Mouse (Mus musculus): ENCODE measurements around the gene Ivd. TPM values are rescaled to one million over a fixed set of nuclear protein-coding genes. Genes with fewer than 3 reads are reported as not detected.

Gene Ivd
- total and polyA plus RNA-seq, 2 experiments from 2014 or later = 92.2 to 163 TPM

DNA sequence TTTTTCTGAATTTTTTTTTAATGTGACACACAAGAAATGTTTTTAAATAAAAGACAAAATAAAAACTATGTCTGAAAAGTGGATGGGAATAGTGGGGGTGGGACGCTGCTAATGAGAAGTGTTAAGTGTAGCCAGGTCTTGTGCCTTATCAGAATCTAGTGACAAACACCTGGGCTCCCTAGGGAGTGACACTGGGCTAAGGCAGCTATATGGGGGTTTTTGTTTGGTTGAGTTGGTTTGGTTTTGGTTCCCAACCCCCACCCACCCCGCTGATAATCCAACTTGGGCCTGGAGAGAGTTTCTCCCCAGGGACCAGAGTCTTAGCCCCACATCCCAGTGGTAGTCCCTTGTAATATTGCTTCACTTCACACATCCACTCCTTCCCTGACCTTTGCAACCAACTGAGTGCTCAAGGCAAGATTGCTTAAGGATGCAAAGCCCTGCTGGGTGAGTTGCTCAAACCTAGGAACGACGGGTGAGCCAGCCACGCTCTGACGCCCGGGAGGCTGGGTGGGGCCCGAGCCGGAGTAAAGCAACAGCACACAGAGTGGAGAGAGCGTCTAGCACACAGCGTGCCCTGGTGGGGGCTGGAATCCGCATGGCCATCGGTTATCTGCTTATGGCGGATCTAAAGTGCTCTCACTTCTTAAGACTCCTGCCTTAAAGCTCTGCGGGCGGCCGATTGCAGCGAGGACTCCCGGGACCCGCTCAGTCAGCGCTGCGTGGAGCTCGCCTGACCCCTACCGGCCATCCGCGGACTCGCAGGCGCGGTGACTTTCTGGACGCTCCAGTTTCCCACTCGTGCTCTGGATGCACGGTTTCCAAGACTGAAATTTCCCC lies 21.3 kb downstream of the Ivd start:
- TF ChIP-seq EP300 (IDR thresholded peaks at IDR 0.05; ENCODE audit: low read depth) (no peak), CTCF (IDR thresholded peaks at IDR 0.05; ENCODE audit: low read depth) (peak; percentile 99)
- peaks cover 16% of the 10 kb centered on the region; the same call in 1 of the 2 replicates for H3K27me3 ChIP-seq (ENCODE audit: control insufficient read depth, insufficient read depth, low read length)
- ATAC-seq (ENCODE audit: insufficient read depth, low read depth) (peak; percentile 76), DNase-seq (ENCODE audit: low spot score) (no peak)
- no peak overlapping the region for H3K9ac ChIP-seq (replicated peaks; ENCODE audit: low read depth, low read length)
- peaks cover 3% of the 10 kb centered on the region; the same call in 1 of the 2 replicates for H3K36me3 ChIP-seq (replicated peaks; ENCODE audit: control insufficient read depth, insufficient read depth, low read length)
- peaks cover 14% of the 10 kb centered on the region for H3K4me1 ChIP-seq (ENCODE audit: control insufficient read depth, insufficient read depth)
- no peaks in the 10 kb centered on the region for H3K9me3 ChIP-seq (replicated peaks; ENCODE audit: control insufficient read depth, low read length)
- no peak overlapping the region for H3K27ac ChIP-seq (ENCODE audit: low read depth)
- H3K4me2 ChIP-seq (ENCODE audit: low read depth, low read length) = peak overlapping the region; percentile 63
- peak overlapping the region; percentile 35 for H3K4me3 ChIP-seq (ENCODE audit: low read depth, low read length)
- 5% methylated on average over 32 of the region's 32 CpGs for WGBS

DNA sequence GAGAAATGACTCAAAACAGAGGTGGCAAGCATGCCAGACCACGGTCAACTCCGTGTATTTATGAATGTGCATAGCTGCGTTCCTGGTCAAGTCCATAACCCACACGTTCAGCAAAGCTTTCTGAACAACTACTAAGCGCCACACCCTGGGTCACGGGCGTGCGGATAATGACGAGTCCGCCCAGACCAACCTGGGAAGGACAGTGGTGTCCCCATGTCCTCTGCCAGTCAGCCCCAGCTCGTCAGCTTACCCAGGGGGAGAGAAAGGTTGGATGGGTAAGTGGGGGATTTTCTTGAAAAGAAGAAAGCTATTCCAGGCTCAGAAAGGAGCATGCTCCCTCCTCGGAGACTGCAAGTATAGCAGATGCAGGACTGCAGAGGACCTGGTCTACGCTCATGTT lies 25.7 kb downstream of the Ivd start:
- 57% methylated on average over 13 of the region's 13 CpGs for WGBS
- H3K27me3 ChIP-seq (ENCODE audit: control insufficient read depth, insufficient read depth, low read length) = peaks cover 23% of the 10 kb centered on the region; the same call in 1 of the 2 replicates
- H3K36me3 ChIP-seq (replicated peaks; ENCODE audit: control insufficient read depth, insufficient read depth, low read length) = no peaks in the 10 kb centered on the region
- peak overlapping the region; percentile 30 for H3K4me2 ChIP-seq (ENCODE audit: low read depth, low read length)
- no peak overlapping the region; the same call in 1 of the 2 replicates for H3K9ac ChIP-seq (replicated peaks; ENCODE audit: low read depth, low read length)
- ATAC-seq (ENCODE audit: insufficient read depth, low read depth) (no peak), DNase-seq (ENCODE audit: low spot score) (no peak)
- TF ChIP-seq EP300 (IDR thresholded peaks at IDR 0.05; ENCODE audit: low read depth) (no peak), CTCF (IDR thresholded peaks at IDR 0.05; ENCODE audit: low read depth) (no peak)
- no peaks in the 10 kb centered on the region for H3K9me3 ChIP-seq (replicated peaks; ENCODE audit: control insufficient read depth, low read length)
- H3K4me3 ChIP-seq (ENCODE audit: low read depth, low read length) = no peak overlapping the region
- no peak overlapping the region for H3K27ac ChIP-seq (ENCODE audit: low read depth)
- peaks cover 12% of the 10 kb centered on the region; the same call in 1 of the 2 replicates for H3K4me1 ChIP-seq (ENCODE audit: control insufficient read depth, insufficient read depth)

DNA sequence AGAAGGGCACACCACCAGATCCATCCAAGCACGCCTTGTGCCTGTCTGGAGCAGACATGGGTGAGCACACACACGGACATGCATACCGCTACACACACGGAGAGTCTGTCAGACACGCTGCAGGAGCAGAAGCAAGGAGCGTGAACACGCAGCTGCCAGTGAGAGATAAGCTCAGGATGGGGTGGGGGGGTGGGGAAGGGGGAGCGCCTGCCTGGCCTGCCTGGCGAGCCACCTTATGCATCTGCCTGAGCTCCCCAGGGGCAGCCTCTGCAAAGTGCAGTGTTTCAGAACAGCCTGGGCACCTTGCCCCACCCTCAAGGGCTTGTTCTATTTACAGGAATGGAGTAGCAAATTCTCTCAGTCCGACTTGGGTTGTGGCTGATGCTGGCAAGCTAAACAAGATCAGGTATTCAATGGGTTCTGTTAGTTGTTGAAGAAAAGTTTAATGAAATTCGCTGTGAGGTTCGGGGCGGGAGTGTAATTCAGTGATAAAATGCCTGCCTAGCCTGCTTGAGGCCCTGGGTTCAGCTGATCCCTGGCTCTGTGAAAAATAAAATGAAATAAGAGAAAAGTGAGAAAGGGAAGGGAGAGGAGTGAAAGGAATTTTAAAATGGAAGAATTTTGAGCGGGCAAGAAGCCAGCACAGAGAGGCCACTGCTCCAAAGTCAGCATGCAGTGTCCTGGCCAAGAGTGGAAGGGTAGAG lies 26.2 kb downstream of the Ivd start:
- H3K27me3 ChIP-seq (ENCODE audit: control insufficient read depth, insufficient read depth, low read length) = peaks cover 29% of the 10 kb centered on the region; the same call in 1 of the 2 replicates
- no peaks in the 10 kb centered on the region for H3K36me3 ChIP-seq (replicated peaks; ENCODE audit: control insufficient read depth, insufficient read depth, low read length)
- ATAC-seq (ENCODE audit: insufficient read depth, low read depth) = peak; percentile 35
- H3K4me2 ChIP-seq (ENCODE audit: low read depth, low read length) = peak overlapping the region; percentile 30
- no peak for TF ChIP-seq EP300 (IDR thresholded peaks at IDR 0.05; ENCODE audit: low read depth)
- TF ChIP-seq CTCF (IDR thresholded peaks at IDR 0.05; ENCODE audit: low read depth) = no peak
- 18% methylated on average over 14 of the region's 14 CpGs for WGBS
- H3K9me3 ChIP-seq (replicated peaks; ENCODE audit: control insufficient read depth, low read length) = no peaks in the 10 kb centered on the region
- peak; percentile 32 for DNase-seq (ENCODE audit: low spot score)
- H3K4me3 ChIP-seq (ENCODE audit: low read depth, low read length) = no peak overlapping the region
- no peak overlapping the region for H3K27ac ChIP-seq (ENCODE audit: low read depth)
- no peak overlapping the region; the same call in 1 of the 2 replicates for H3K9ac ChIP-seq (replicated peaks; ENCODE audit: low read depth, low read length)
- peaks cover 6% of the 10 kb centered on the region; the same call in 1 of the 2 replicates for H3K4me1 ChIP-seq (ENCODE audit: control insufficient read depth, insufficient read depth)

DNA sequence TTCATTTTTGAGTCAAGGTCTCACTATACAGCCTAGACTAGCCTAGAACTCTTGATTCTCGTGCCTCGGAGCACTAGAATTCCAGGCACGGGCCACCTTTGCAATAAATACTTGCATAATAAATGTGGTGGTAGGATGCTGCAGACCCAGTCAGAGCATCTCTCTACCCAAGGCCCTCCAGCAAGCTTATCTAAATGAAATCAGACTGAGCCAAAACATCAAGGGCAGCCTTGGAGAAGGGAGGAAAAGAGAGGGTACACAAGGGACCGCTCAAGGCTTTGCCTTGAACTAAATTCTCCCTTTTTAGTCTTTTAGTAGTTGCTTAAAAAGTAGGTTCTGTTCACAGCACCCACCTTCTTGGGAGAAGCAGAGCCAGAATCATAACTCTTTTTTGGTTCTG lies 29.4 kb downstream of the Ivd start:
- Histone ChIP-seq H3K9me3 (replicated peaks; ENCODE audit: control insufficient read depth, low read length) (no peaks in the 10 kb centered on the region), H3K4me1 (ENCODE audit: control insufficient read depth, insufficient read depth) (peaks cover 5% of the 10 kb centered on the region; the same call in 1 of the 2 replicates), H3K4me2 (ENCODE audit: low read depth, low read length) (no peak overlapping the region), H3K27ac (ENCODE audit: low read depth) (no peak overlapping the region), H3K4me3 (ENCODE audit: low read depth, low read length) (no peak overlapping the region), H3K9ac (replicated peaks; ENCODE audit: low read depth, low read length) (no peak overlapping the region), H3K27me3 (ENCODE audit: control insufficient read depth, insufficient read depth, low read length) (peaks cover 39% of the 10 kb centered on the region), H3K36me3 (replicated peaks; ENCODE audit: control insufficient read depth, insufficient read depth, low read length) (no peaks in the 10 kb centered on the region)
- TF ChIP-seq EP300 (IDR thresholded peaks at IDR 0.05; ENCODE audit: low read depth) (no peak), CTCF (IDR thresholded peaks at IDR 0.05; ENCODE audit: low read depth) (no peak)
- no peak for ATAC-seq (ENCODE audit: insufficient read depth, low read depth)
- 75% methylated on average over 4 of the region's 4 CpGs for WGBS
- DNase-seq (ENCODE audit: low spot score) = no peak

DNA sequence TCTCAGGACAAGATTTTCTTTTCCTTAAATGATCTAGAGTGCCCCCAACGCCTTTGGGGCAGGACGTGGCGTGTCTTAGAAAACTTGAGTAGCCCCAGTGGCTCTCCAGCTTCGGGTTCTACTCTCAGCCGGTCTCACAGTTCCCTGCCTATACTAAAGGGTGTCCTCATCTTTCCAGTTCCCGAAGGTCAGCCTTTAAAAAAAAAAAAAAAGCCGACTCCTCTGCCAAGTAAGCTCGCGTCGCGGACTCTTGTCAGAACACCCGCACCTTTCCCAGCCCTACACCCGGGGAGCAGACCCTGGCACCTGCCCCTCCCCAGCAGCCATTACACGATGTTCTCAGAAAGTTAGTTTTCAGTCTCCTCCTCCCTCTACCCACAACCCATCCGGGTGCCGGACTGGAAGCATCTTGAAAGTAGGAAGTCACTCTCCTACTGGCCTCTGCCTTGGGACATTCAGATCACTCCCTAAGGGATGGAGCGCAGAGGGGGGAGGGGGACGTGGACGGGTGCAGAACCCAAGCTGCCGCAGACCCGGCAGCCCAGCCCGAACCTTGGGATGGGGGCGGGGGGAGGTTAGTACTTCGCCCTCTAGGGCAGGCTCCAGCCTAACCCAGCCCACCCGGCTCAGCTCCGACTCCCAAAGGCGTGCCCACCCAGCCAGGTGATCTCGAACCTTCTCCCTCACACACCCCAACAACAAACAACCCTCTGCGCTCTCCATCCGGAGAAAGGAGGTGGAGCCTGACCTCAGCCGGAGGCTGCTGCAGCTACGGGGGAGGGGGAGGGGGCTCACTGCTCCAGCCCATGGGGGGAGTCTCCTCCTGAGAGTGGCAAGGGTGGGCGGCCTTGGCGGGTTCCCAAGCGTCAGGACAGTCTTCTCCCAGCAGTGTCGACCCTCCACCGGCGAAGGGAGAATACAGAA lies 34.5 kb downstream of the Ivd start:
- no peak overlapping the region for H3K27ac ChIP-seq (ENCODE audit: low read depth)
- peaks cover 17% of the 10 kb centered on the region for H3K4me1 ChIP-seq (ENCODE audit: control insufficient read depth, insufficient read depth)
- H3K9me3 ChIP-seq (replicated peaks; ENCODE audit: control insufficient read depth, low read length) = no peaks in the 10 kb centered on the region
- TF ChIP-seq EP300 (IDR thresholded peaks at IDR 0.05; ENCODE audit: low read depth) (no peak), CTCF (IDR thresholded peaks at IDR 0.05; ENCODE audit: low read depth) (no peak)
- no peaks in the 10 kb centered on the region for H3K36me3 ChIP-seq (replicated peaks; ENCODE audit: control insufficient read depth, insufficient read depth, low read length)
- peak overlapping the region; percentile 92 for H3K4me2 ChIP-seq (ENCODE audit: low read depth, low read length)
- ATAC-seq (ENCODE audit: insufficient read depth, low read depth) (no peak), DNase-seq (ENCODE audit: low spot score) (peak; percentile 11)
- peak overlapping the region; percentile 60 for H3K4me3 ChIP-seq (ENCODE audit: low read depth, low read length)
- WGBS = 2% methylated on average over 38 of the region's 38 CpGs
- H3K27me3 ChIP-seq (ENCODE audit: control insufficient read depth, insufficient read depth, low read length) = peaks cover 71% of the 10 kb centered on the region
- peak overlapping the region; percentile 15; the same call in 1 of the 2 replicates for H3K9ac ChIP-seq (replicated peaks; ENCODE audit: low read depth, low read length)

Data from heart, postnatal 0 days (tissue).